Mouse (Mus musculus) heart, postnatal 36 days (tissue): Measurements from ENCODE around the gene Ntn3. TPM values are rescaled to one million over a fixed set of nuclear protein-coding genes. Genes with fewer than 3 reads are reported as not detected.

Experiments used
- DNase-seq, 2 experiments: peaks; one replicate each; pipeline ENCODE4 v3.0.0; 2021 to 2022
- intact Hi-C: fragments of 180-260 bp; cut with DNase I; formaldehyde crosslinking; loops from one replicate; pipeline ENCODE4 v1.15.1; 2025
- total RNA-seq, 2 experiments: library from RNA; stranded (reverse); gene quantifications; 2 replicates each; pipeline ENCODE4 v1.2.3; 2021

Ntn3 gene
- total RNA-seq, 2 experiments from 2014 or later = 0.58 to 0.68 TPM

DNA sequence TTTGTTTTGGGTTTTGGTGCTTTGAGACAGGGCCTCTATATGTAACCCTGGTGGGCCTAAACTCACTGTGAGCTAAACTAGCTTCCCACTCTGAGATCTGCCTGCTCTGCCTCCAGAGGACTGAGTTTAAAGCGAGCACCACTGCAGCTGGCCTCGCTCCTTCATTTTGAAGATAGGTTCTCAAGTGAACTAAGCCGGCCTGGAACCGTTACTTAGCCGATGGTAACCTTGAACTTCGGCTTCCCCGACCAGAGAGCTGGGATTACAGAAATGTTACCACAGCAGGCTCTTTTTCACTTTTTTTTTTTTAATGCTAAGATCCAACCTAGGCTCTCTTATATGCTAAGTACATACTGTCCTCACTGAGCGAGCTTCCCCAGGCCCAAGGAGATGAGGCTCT is 16.1 kb downstream of the Ntn3 start:
- intact Hi-C loops = no loop called here

DNA sequence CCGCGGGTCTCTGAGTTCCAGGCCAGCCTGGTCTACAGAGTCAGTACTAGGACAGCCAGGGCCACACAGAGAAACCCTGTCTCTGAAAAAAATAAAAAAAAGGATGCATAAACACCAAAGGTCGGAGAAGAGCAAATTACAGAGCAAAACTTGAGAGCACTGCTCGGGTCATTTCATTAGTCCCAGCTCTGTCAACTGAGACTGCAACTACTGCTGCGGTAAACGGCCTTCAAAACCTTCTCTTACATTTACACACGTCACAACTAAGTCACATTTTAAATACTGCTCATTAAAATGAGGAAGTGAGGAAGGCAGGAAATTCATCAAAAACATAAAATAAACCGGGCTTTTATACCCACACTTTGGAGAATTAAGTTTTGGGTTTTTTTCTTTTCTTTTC is 16.5 kb downstream of the Ntn3 start:
- no peak for DNase-seq
- intact Hi-C loops = no loop called here

More for the DNA sequence above, 16.1 kb downstream of the Ntn3 start:
- no peak for DNase-seq

DNA sequence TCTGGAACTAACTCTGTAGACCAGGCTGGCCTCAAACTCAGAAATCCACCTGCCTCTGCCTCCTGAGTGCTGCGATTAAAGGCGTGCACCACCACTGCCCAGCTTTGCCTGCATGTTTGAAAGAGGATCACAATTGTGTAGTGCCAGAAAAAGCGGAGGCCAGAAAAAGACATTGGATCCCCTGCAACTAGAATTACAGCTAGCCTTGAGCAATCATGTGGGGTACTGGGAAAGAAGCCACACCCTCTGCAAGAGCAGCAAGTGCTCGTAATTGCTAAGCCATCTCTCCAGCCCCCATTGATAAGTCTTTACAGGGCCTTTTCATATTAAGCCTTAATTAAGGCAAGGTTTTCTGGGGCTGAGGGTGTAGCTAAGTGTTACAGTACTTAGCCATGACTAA is 17.9 kb downstream of the Ntn3 start:
- intact Hi-C loops = no loop called here
- DNase-seq = no peak

DNA sequence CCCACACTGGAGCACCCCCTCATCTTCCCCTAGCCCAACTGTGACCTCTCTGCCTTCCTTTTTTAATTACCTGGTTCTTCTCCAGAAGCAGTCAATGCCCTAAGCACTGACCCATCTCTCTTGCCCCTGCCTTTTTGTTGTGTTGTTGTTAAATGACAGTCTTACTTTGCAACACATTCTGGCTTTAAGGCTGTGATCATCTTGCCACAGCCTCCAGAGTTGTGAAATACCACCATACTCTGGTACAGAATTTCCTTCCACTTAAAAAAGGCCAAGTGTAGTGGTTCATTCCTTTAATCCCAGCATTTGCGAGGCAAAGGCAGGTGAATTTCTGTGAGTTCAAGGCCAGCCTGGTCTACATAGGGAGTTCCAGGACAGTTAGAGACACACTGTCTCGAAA is 18.4 kb downstream of the Ntn3 start:
- DNase-seq = no peak
- intact Hi-C loops = no loop called here

DNA sequence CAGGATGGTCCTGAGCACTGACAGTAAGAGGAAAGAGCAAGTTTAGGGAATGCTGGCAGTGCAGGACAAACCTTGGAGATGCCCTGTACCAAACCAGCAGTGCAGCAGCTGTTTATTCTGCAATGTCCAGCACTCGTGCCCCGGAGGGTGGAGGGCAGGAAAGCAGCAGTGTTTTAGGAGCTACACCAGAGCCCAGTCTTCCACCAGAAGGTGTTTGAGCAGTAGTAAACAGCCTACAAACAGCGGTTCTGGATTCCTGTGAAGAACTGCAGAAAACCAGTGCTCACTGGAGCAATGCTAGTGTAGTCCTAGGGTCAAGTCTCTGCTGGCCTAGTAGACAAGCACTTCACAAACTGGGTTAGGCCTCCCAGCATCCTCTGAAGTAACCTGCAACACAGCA is 35.1 kb downstream of the Ntn3 start:
- no peak for DNase-seq
- intact Hi-C loops = loop anchor here (5.0 kb wide), 2 partner anchors 78 to 263 kb away; partner anchors contain the start of gene Ccnf

DNA sequence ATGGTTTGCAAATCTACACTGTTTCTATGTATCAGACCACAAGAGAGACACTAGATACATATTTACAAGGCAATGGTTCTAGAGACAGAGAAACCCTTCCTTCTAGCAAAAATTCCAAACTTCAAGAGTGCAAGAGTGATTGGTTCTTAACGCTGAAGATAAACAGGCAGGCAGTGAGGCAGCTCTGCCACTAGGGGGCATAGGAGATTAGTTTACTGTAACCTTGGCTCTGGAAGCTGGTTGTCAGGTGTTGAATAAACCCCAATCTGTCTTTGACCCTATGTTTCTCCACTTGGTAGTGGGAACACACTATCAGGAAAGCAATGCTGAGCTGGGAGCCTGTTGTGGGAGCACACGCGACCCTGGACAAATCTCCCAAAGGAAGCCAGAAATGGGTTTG is 35.9 kb downstream of the Ntn3 start:
- intact Hi-C loops = loop anchor here (1.0 to 5.0 kb wide), 4 partner anchors 79 to 264 kb away; partner anchors contain the start of gene Ccnf
- peak; percentile 59 to 72 for DNase-seq

DNA sequence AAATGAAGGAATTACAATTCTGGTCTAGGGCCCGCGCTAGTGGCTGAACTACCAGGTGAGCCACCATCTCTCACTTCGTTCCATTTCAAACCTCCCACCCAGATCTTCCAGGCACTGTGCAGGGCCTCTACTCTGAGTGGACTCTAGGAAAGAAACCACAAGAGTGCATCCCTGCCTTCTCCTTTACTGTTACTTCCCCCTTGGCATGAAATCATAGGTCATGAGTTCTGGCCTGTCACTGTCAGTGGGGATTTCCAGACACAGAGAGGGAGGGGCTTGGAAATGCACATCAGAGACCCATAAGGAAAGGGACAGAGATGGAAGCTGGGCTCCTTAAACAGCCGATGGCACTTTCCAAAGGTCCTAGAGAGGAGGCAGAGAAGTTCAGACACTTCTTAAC is 37.6 kb downstream of the Ntn3 start:
- no peak for DNase-seq
- intact Hi-C loops = loop anchor here (5.0 kb wide), 2 partner anchors 81 to 266 kb away; partner anchors contain the start of gene Ccnf

DNA sequence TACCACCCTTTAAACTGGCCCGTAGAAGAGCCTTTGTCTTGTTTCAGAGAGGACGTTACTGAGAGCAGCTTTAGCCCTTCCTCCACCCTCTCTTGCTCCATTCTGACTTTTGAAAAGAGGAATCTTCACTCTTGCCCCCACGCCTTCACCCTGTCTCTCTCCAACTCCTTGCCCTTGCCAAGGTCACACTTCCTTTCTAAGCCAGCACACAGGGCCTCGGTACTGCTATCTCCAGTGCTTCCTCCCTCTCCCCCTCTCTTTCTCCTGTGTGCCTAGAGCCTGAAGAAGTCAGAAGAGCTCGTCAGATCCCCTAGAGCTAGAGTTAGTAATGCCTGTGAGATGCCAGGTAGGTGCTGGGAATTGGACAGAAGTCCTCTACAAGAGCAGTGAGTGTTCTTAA is 38.6 kb downstream of the Ntn3 start:
- intact Hi-C loops = loop anchor here (5.0 kb wide), 2 partner anchors 82 to 267 kb away; partner anchors contain the start of gene Ccnf
- no peak for DNase-seq

DNA sequence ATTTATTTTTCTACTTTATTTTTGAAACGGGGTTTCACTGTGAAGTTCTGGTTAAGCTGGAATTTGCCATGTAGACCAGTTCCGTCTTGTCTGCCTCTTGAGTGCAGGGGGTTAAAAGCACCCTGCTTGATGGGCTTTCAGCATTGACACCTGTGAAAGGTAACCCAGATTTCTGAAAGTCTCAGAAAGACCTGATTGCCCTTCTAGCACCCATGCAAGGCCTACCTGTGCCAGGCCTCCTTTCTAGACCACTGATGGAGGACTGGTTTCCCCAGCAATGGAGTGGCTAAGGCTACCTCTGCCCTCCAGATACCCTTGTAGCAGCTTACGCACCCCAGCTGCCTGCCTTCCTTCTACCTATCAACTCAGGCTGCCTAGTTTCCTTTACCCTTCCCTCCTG is 39.2 kb downstream of the Ntn3 start:
- intact Hi-C loops = loop anchor here (5.0 kb wide), 2 partner anchors 82 to 267 kb away; partner anchors contain the start of gene Ccnf
- DNase-seq = no peak

DNA sequence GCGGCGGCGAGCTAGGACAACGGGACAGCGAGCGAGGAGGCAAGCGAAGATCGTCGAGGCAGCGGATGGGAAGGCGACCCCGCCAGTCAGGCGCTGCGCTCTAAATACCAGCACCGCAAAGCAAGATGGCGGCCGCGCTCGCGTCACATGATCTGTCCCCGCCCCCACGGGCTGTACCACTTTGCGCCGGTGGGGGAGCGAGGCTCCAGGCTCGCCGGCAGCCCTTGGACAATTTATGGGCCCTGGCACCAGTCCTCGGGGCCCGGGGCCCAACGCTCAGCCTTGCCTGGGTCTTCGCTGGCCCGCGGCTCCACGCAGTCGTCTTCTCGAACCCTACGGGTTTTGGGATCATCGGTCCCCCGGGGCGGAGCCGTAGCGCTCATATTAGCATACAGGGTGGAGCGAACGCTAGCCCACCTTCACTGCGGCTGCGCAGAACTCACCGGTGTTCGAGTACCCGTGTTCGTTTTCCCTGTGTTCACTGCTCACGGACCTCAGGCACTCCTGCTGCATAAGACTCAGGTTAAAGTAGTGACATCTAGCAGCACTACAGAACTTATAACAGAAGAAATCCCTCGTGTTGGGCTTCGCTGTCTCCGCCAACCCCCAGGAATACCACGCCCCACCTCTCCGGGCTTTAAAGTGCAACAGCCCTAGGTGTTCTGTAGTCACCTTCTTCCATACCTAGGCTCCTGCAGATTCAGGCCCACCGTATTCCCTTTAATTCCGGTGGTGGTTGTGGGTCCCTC is 39.8 kb downstream of the Ntn3 start, which contains the start of gene Atp6v0c:
Gene Atp6v0c (minus strand): TSS at position 386 of the 749 bp plus-strand sequence.
- DNase-seq = peak; percentile 93 to 99
- intact Hi-C loops = loop anchor here (2.0 to 5.0 kb wide), 3 partner anchors 35 to 268 kb away; partner anchors contain the start of genes Ccnf and Tbc1d24

DNA sequence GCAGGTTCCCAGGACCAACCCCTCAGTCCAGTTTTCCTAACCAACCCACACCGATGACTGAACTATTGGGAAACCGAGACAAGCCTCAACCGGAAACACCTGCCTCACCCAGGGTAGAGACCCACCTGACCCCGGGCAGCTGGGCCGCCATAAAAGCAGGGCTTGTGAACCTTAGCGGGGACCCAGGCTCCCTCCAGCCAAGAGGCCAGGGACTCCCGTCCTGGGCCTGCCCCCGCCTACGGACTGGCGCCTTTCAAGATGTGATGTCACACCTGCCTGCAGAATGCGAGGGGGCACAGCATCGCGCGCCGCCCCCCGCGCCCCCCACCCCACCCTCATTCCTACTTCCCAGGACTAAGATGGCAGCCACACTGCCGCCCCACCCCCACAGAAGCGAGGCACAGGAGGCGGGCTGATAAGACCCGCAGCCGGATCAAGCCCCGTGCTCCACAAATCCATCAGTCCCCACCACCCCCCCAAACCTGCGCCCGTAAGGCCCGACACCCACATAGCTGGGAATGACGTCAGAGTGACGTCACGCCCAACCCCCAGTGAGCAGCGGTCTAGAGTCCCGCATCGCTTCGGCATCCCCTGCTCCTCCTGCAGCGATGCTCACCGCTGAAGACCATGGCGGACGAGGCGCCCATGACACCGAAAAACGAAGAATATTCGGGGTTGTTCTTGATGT is 40.6 kb downstream of the Ntn3 start:
- intact Hi-C loops = loop anchor here (2.0 kb wide), 1 partner anchor 36 kb away; the partner anchor contains the start of gene Tbc1d24

DNA sequence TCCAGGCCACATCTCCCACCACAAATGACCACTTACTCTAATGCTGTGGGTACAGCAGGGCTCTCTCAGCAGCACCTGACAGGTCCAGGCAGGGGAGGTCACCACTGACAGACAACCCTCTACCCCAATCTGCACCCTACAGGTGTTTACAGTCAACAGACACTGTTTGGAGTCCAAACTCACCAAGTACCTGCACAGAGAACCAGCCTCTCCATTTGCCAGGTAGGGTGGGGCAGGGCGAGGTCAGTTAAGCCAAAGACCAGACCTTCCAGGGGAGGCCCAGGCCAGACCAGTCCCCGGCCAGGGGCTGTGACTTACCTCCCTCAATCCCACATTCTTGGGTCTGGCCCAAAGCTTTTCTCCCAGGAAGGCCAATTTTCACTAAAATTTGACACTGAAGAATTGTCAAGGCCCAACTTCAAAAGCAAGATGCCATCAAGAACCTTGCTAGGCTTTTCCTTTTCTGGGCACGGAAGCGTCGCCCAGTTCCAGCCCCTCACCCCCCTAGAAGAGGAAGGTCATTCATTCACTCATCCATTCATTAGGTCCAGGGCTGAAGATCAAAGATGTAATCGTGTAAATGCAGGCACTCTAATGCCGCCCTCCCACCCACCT is 41.3 kb downstream of the Ntn3 start:
- DNase-seq = no peak
- intact Hi-C loops = loop anchor here (2.0 kb wide), 1 partner anchor 37 kb away; the partner anchor contains the start of gene Tbc1d24

More for the DNA sequence above, 40.6 kb downstream of the Ntn3 start:
- peak; percentile 46 to 69 for DNase-seq

DNA sequence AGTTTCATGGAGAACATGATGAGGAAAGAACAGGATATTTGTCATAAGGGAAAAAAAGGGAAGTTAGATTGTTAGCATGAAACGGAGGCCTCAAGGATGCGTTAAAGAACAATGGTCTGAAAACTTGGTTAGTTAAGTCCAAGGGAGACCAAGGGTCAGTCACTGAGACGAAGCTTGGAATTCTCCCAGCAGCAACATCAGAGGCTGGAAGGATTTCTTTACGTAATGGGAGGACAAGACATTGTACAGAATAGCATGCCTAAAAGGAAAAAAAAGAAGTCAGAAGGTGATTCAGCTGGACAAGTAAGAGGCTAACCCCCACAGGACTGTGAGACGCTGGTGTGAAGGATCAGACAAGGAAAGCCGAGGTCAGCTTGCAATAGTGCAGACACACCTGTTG is 42.2 kb downstream of the Ntn3 start:
- intact Hi-C loops = no loop called here

DNA sequence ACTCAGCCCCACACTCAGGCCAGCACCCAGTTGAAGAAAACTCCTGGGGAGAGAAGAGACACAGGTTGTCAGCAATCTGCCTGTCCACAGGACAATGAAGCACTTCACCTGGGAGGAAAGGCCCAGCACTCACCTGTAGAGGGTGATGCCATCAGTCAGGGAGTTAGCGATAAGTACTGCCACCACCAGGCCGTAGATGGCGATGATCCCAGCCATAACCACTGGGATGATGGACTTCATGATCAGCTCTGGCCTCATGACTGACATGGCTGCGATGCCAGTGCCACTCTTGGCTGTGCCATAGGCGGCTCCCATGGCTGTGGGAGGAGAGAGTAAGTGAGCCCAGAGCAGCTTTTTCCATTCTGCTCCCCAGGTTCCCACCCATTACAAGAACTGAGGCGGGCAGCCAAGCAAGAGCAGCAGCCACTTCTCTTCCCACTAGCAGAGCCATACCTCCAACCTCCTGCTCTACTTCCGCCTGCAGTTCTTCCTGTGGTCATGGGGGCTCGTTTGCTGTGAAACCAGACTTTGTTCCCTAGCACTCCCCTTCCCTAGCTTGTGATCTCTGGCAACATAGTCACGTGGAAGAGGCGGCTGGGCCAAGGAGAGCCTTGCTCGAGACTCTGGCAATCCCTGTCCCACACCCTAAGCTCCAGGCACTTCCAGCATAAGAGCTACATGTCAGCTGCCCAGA is 44.6 kb downstream of the Ntn3 start:
- DNase-seq = peak in 1 of 2 experiments; percentile 12
- intact Hi-C loops = no loop called here

More for the DNA sequence above, 42.2 kb downstream of the Ntn3 start:
- no peak for DNase-seq

DNA sequence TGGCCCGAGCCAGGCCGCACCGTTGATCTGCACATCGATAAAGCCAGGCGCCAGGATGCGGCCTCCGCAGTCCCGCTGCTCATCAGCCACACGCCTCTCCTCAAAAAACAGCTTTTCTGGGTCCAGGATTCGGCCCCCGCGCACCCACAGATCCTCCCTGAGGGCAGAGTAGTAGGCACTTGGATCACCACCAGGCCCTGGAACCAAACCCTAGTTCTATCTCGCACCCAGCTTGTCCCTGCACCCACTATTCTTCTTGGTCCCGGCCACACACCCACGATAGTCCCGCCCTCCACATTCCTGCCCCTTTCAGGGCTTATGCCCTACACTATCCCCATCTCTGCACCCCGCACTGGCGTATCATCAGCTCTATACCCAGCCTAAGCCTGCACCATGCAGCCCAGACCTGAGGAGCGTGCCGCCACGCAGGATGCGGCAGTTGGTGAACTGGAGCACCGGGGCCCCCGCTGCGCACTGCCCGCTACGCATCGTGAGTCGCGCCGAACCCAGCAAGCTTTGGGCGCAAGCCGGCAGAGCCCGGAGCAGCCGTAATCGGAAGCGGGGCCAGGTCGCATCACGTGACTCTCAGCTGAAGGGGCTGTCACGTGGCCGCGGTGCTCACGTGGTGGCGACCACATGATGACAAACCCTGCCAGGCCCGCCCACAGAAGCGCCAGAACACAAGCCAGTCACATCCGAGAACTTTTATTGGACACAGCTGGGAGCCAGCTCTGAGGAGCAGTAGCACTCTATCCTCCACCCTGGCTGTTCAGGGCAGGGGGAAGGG is 46.0 kb downstream of the Ntn3 start, which contains the start of gene Amdhd2:
Gene Amdhd2 (minus strand): TSS at position 591 of the 787 bp plus-strand sequence.
- peak; percentile 96 to 97 for DNase-seq
- intact Hi-C loops = no loop called here

DNA sequence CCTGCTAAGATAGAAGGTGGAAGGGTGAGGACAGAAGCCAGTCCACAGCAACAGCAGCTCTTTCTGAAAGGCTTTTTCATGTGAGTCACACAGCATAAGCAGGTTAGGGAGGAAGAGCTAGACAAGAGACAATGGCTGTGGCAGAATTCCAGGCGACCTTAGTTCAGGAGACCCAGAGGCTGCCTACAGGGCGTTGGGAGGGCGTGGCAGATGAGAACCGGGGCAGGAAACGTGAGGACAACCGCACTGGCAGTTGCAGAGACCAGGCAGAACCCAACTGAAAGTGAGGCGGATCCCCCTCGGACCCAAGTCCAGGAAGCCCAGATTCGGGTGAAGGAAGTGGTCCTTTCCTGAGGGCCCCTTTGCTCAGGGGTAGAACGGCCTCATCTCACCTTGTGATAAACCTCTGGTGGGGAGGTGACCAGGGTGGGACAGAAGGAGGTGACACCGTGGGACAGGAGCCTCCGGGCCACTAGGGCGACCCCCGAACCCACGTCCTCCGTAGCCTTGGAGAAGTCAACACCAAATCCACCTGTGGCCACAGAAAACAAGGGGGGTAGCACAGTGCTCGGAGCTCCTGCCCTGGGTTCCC is 46.7 kb downstream of the Ntn3 start:
- peak in 1 of 2 experiments; percentile 19 for DNase-seq
- intact Hi-C loops = no loop called here

DNA sequence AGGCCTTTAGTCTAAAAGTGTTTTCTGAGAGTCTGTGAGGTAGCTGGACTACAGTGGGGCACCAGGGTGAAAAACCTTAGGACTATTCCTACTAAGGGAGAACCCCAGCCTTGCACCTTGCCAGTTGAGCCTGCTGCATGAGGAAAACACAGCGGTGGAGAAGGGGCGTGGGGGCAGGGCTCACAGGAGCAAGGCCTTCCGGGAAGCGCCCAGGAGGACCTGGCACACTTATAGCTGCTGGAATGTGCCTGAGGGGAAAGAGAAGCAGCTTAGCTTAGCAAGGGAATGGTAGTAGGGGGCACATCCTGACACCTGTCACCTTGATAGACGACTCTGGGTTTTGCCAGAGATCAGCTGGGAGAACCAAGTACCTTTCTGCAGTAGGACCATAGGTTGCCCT is 47.9 kb downstream of the Ntn3 start:
- intact Hi-C loops = no loop called here
- DNase-seq = no peak

DNA sequence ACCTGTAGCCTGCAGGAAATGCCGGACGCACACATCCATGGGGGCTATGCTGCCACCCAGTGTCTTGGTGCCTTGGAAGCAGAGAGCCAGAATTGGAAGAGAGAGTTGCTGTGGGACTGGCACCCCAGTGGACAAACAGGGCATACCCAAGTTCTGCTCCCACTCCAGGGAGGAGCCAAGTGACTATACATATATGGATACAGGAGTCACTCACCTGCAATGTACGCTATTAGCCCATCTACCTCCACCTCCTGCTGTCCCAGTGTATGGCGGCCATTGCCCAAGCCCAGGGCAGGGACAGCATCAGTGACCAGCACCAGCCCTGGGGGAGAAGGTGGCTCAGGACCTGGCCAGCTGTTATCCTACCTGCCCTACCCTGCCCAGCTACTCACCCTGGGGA is 51.8 kb downstream of the Ntn3 start:
- intact Hi-C loops = no loop called here
- no peak for DNase-seq

DNA sequence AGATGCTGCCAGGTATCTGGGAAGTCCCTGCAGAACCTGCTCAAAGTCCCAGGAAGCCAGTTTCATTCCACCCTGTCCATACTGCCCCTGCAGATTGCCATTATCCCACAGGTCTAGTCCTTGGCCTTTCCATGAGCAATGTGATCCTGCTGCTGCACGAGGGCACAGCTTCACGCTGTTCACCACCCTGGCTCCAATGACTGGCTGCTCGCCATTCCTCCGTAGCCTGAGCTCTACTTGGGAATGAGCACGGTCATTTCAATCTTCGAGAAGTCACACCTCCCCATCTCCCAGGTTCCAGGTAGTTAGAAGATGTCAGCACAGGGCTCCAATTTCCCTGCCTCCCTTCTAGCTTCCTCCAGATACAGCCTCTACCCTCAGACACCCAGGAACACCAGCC is 52.2 kb downstream of the Ntn3 start:
- intact Hi-C loops = no loop called here
- no peak for DNase-seq
